Mouse (Mus musculus) brain, embryonic 14.5 days (tissue): ENCODE measurements around the gene Nck1. TPM values are rescaled to one million over a fixed set of nuclear protein-coding genes. Genes with fewer than 3 reads are reported as not detected.
A peak's percentile ranks its signal among the peaks of the same experiment; 100 is the strongest.

Experiments used
- DNase-seq: peaks from one replicate; pipeline ENCODE4 v3.0.0-alpha.2; 2011; ENCODE audit warnings: low read depth
- CTCF ChIP-seq: fragments of 200-500 bp; IDR thresholded peaks from 2 replicates; pipeline ENCODE4 v1.5.1; 2012; ENCODE audit warnings: inconsistent platforms, mild to moderate bottlenecking, moderate library complexity, borderline replicate concordance; ENCODE audit not compliant: insufficient read depth, insufficient read length; ENCODE audit errors: extremely low read depth
- POLR2A ChIP-seq: fragments of 200-500 bp; IDR thresholded peaks from 2 replicates; pipeline ENCODE4 v1.6.1; 2012; ENCODE audit warnings: mild to moderate bottlenecking, inconsistent platforms, borderline replicate concordance; ENCODE audit not compliant: poor library complexity, insufficient read depth, insufficient read length, severe bottlenecking; ENCODE audit errors: extremely low read depth
- polyA plus RNA-seq: library from polyadenylated mRNA; depleted of rRNA; stranded (reverse); fragments of >200 nt; gene quantifications from 2 replicates; pipeline ENCODE4 v1.2.3, GENCODE M21; 2012; rRNA removed

The Nck1 gene
- polyA plus RNA-seq, 1 experiment = 32.9 TPM

DNA sequence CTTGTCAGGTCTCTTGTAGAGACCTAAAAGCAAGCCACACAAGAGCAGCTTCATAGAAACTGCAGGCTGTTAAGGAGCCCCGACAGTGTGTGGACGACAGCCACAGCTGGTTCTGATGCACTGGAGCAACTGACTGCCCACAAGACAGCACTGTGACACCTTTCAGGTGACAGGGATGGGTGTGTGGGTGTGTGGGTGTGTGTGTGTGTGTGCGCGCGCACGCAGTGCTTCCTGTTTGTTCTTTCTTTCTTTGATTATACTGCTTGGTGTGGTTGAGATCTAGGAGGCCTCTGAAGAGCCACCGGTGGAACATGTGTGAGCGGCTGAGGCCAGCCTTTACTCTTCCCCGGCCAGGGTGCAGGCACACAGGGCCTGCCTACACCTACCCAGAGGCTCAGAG, 85.7 kb downstream of the Nck1 start:
- no peak for DNase-seq
- TF ChIP-seq POLR2A (no peak), CTCF (no peak)

DNA sequence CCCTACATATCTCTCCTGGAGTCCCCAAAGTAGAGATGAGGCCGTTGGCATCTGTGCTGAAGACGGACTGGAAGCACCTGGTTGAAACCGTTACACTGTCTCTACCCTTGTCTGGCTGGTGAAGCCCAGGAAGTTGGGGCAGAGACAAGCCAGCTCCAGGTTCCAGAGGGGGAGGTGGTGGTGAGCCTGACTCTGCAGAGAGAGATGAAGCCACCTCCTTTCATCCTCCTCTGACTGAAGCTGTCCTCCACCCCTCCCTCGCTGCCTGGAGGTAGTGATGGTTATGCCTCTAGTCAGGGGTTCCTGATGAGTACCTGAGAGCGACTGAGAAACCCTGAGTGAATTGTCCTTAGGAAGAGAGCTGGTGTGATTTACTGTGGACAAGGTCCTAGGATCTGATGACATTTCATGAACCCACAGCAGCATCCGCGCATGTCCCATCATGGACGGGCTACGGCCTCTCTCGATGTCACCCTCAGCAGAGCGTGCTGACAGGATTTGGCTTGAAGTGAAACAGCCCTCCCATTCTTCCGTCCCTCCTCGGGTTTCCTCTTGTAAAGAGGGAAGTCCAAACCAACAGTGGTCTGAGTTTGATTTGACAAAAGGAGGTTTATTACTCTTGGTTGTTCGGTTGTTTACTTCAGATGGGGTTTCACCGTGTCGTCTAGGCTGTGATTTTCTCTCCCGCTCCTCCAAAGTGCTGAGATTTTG, 87.8 kb downstream of the Nck1 start:
- no peak for DNase-seq
- TF ChIP-seq CTCF (no peak), POLR2A (no peak)

- TF ChIP-seq CTCF = no peak
- TF ChIP-seq POLR2A = no peak
- no peak for DNase-seq
Observed at GRCm38 (mm10) chr9:100454664-100454993, 91.3 kb downstream of the Nck1 start.

- TF ChIP-seq CTCF (peak; percentile 86), POLR2A (no peak)
- DNase-seq = peak; percentile 90
Observed at GRCm38 (mm10) chr9:100453944-100454663, 91.8 kb downstream of the Nck1 start.

GRCm38 (mm10) chr9:100452432-100452831, 93.5 kb downstream of the Nck1 start:
- TF ChIP-seq POLR2A (no peak), CTCF (no peak)
- no peak for DNase-seq

DNA sequence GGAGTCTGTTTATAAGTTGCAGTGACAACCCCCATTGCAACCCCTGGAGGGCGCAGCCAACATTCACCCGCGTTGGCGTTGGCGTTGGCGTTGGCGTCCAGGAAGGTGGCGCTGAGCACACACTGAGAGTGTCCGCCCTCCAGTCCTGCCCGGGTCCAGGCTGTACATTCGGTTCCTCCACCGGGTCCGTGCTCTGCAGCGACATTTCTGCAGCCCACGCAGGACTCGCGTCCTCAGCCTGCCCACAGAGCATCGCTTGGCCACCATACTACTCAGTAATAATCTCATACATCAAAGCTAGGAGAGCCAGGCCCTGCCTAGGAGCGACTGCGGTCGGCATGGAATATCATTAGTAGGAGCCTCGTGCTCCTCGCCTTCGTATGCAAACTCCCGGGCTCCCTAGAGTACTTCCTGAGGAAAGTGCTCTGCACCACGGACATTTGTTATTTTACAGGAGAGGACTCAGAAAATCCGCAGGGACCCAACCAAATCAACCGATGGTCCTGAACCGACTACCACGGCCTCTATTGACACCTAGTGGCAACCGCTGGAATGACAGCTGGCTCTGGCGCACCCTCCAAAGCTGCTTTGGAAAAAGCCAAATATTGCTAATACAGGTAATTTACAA, 99.8 kb downstream of the Nck1 start:
- TF ChIP-seq CTCF (peak; percentile 97), POLR2A (no peak)

More for the DNA sequence above, 99.8 kb downstream of the Nck1 start:
- DNase-seq = peak; percentile 90

Other genes with a start within 250 kb of the Nck1 start
- 2.2 and 2.4 TPM in 2 replicates for gene Il20rb, start 59.3 kb downstream of the Nck1 start, polyA plus RNA-seq
- 6.8 and 7.5 TPM in 2 replicates for gene Slc35g2, start 25.0 kb upstream of the Nck1 start, polyA plus RNA-seq
- gene Stag1, start 51.7 kb upstream of the Nck1 start, polyA plus RNA-seq = 24.1 and 31.6 TPM in 2 replicates